In genomic region chr7:36198091-36198700, GRCm38 (mm10) we compare ENCODE assay signal across 18 mouse cellular contexts.
DNase-seq lines count a peak whose midpoint lies in the region; ATAC-seq lines count a peak whose summit lies in the region.
"Had no signal": no experiment of that assay in that cellular context is flagged by ENCODE, and none has a peak within 500 bp of the region (broad histone marks: within the 10 kb centered on the region; RNA-seq: fewer than 3 reads in every experiment).

No protein-coding gene starts in this region.

- 88% methylated on average over 16 of the region's 16 CpGs for WGBS in forebrain, embryonic 15.5 days

- no peaks in the 10 kb centered on the region for H3K4me1 ChIP-seq in forebrain, embryonic 15.5 days
- H3K4me1 ChIP-seq: embryonic facial prominence, embryonic 10.5 days; forebrain, embryonic 10.5 days; heart, embryonic 12.5 days; intestine, embryonic 15.5 days had no signal

- H3K9ac ChIP-seq in forebrain, embryonic 15.5 days (replicated peaks): no peak overlapping the region
- H3K9ac ChIP-seq: heart, embryonic 12.5 days; hindbrain, embryonic 13.5 days; intestine, embryonic 15.5 days had no signal

- DNase-seq in cerebellum, postnatal 14 days: peak; percentile 59 to 70
- no peak for DNase-seq in cerebellum, adult 11 months
- peak; percentile 57 for DNase-seq in heart, adult 11 months
- no peak for DNase-seq in heart, postnatal 4 days
- DNase-seq in left cerebral cortex, postnatal 4 days: peak; percentile 12
- no peak for DNase-seq in left cerebral cortex, adult 11 months (ENCODE audit: low spot score)
- peak; percentile 10 for DNase-seq in brain, adult 2 months (ENCODE audit: low read depth, low spot score)
- DNase-seq: adrenal gland, postnatal 10 days; gastrocnemius, postnatal 14 days; heart, adult 2 months; kidney, adult 18-20 months had no signal

- intact Hi-C loops in left cerebral cortex, postnatal 4 days (cut with DNase I): no loop called here

- H3K36me3 ChIP-seq in forebrain, embryonic 15.5 days: no peaks in the 10 kb centered on the region
- H3K36me3 ChIP-seq: embryonic facial prominence, embryonic 10.5 days; forebrain, embryonic 10.5 days; heart, embryonic 12.5 days; hindbrain, embryonic 13.5 days; intestine, embryonic 15.5 days had no signal

- peaks cover 3% of the 10 kb centered on the region; the same call in 1 of the 2 replicates for H3K27me3 ChIP-seq in forebrain, embryonic 15.5 days
- H3K27me3 ChIP-seq: hindbrain, embryonic 13.5 days; intestine, embryonic 15.5 days had no signal

- H3K27ac ChIP-seq in forebrain, embryonic 15.5 days (replicated peaks): no peak overlapping the region
- H3K27ac ChIP-seq: embryonic facial prominence, embryonic 10.5 days; forebrain, embryonic 10.5 days; heart, adult 2 months; hindbrain, embryonic 13.5 days; intestine, embryonic 15.5 days had no signal

- no peak for ATAC-seq in forebrain, embryonic 15.5 days (replicated peaks)
- ATAC-seq: forebrain, embryonic 14.5 days; intestine, embryonic 15.5 days had no signal

- no peak overlapping the region for H3K4me2 ChIP-seq in forebrain, embryonic 15.5 days (replicated peaks)
- H3K4me2 ChIP-seq: heart, embryonic 12.5 days; hindbrain, embryonic 13.5 days; intestine, embryonic 15.5 days had no signal

- no peak overlapping the region for H3K4me3 ChIP-seq in forebrain, embryonic 15.5 days
- H3K4me3 ChIP-seq: embryonic facial prominence, embryonic 10.5 days; forebrain, embryonic 10.5 days; heart, adult 2 months; heart, embryonic 12.5 days; hindbrain, embryonic 13.5 days; intestine, embryonic 15.5 days had no signal

- H3K9me3 ChIP-seq in forebrain, embryonic 15.5 days: no peaks in the 10 kb centered on the region
- H3K9me3 ChIP-seq: embryonic facial prominence, embryonic 10.5 days; forebrain, embryonic 10.5 days; heart, embryonic 12.5 days; hindbrain, embryonic 13.5 days; intestine, embryonic 15.5 days had no signal

Comparison
In these comparisons a context has a peak if more than half of its experiments do, and no peak if none do; other contexts are left out.
1. DNase-seq: peak in cerebellum, postnatal 14 days (2 of 2), heart, adult 11 months (single experiment), left cerebral cortex, postnatal 4 days (single experiment) and brain, adult 2 months (single experiment); none in cerebellum, adult 11 months (single experiment), heart, postnatal 4 days (single experiment) and left cerebral cortex, adult 11 months (single experiment).